ENCODE assay signal across 9 mouse cellular contexts in genomic region chr10:95898471-95899154, GRCm38 (mm10). TPM values are rescaled to one million over a fixed set of nuclear protein-coding genes. Genes with fewer than 3 reads are reported as not detected.
DNase-seq lines count a peak whose midpoint lies in the region; ATAC-seq and TF ChIP-seq lines count a peak whose summit lies in the region.
"Had no signal": no experiment of that assay in that cellular context is flagged by ENCODE, and none has a peak within 500 bp of the region (broad histone marks: within the 10 kb centered on the region; RNA-seq: fewer than 3 reads in every experiment).

No protein-coding gene starts in this region.

- H3K4me2 ChIP-seq in liver, embryonic 14.5 days (ENCODE audit: low read depth) = no peak overlapping the region
- H3K4me2 ChIP-seq: hindbrain, embryonic 15.5 days had no signal

- TF ChIP-seq CTCF in left cerebral cortex, adult 2 months (IDR thresholded peaks at IDR 0.05) = peak; percentile 79
- TF ChIP-seq CTCF in liver, embryonic 14.5 days (IDR thresholded peaks at IDR 0.05; ENCODE audit: low read depth) = peak; percentile 82

- peak; percentile 28 for ATAC-seq in activated CD4-positive, CD25-positive, alpha-beta regulatory T cell, adult 4 months
- peak; percentile 36 to 47; a peak in 2 of 4 replicates for ATAC-seq in hematopoietic stem cell, adult 5-6 weeks (replicated peaks in 1 of 2; ENCODE audit: insufficient read depth in 1 of 2, low FRiP score in 2 of 2, low TSS enrichment in 1 of 2, low read depth in 1 of 2, poor library complexity in 2 of 2, severe bottlenecking in 2 of 2)
- no peak for ATAC-seq in liver, embryonic 14.5 days (ENCODE audit: insufficient read depth)

- peak; percentile 12 for DNase-seq in adrenal gland, adult 8-10 months
- DNase-seq in adrenal gland, adult 18-20 months (ENCODE audit: low spot score in 2 of 2) = no peak
- peak in 1 of 2 experiments; percentile 29 for DNase-seq in left cerebral cortex, adult 2 months (ENCODE audit: extremely low spot score in 1 of 2, low spot score in 2 of 2)
- DNase-seq in left cerebral cortex, postnatal 36 days (ENCODE audit: low spot score in 2 of 2) = no peak
- DNase-seq in liver, embryonic 14.5 days (ENCODE audit: low read depth in 3 of 3, low spot score in 3 of 3) = peak in 1 of 3 experiments; percentile 16
- peak; percentile 51 for DNase-seq in thymus, postnatal 0 days (ENCODE audit: low spot score)

- H3K27me3 ChIP-seq in liver, embryonic 14.5 days (ENCODE audit: control insufficient read depth, insufficient read depth, low read length) = no peaks in the 10 kb centered on the region
- H3K27me3 ChIP-seq: hindbrain, embryonic 15.5 days had no signal

- no peaks in the 10 kb centered on the region for H3K9me3 ChIP-seq in liver, embryonic 14.5 days (ENCODE audit: control insufficient read depth, low read length)
- H3K9me3 ChIP-seq: hindbrain, embryonic 15.5 days had no signal

- intact Hi-C loops in left cerebral cortex, adult 2 months (cut with DNase I) = loop anchor here (1.0 kb wide), 1 partner anchor 136 kb away; no protein-coding TSS in a partner anchor
- intact Hi-C loops in left cerebral cortex, postnatal 36 days (cut with DNase I) = loop anchor here (2.0 kb wide), 1 partner anchor 134 kb away; no protein-coding TSS in a partner anchor

- H3K27ac ChIP-seq in left cerebral cortex, adult 2 months = no peak overlapping the region
- H3K27ac ChIP-seq in liver, embryonic 14.5 days = no peak overlapping the region
- H3K27ac ChIP-seq: hindbrain, embryonic 15.5 days had no signal

- no peaks in the 10 kb centered on the region for H3K4me1 ChIP-seq in liver, embryonic 14.5 days (replicated peaks; ENCODE audit: control insufficient read depth in 2 of 2, insufficient read depth in 2 of 2, low read length in 1 of 2)

- TF ChIP-seq EP300 in liver, embryonic 14.5 days (IDR thresholded peaks at IDR 0.05; ENCODE audit: low read depth) = no peak

- 43% methylated on average over 5 of the region's 5 CpGs for WGBS in liver, embryonic 14.5 days (ENCODE audit: insufficient replicate concordance)

- H3K36me3 ChIP-seq in liver, embryonic 14.5 days (replicated peaks; ENCODE audit: control insufficient read depth, insufficient read depth, low read depth) = no peaks in the 10 kb centered on the region
- H3K36me3 ChIP-seq: hindbrain, embryonic 15.5 days had no signal

- no peak overlapping the region for H3K9ac ChIP-seq in liver, embryonic 14.5 days (replicated peaks)
- H3K9ac ChIP-seq: hindbrain, embryonic 15.5 days had no signal

- no peak overlapping the region for H3K4me3 ChIP-seq in left cerebral cortex, adult 2 months
- no peak overlapping the region for H3K4me3 ChIP-seq in liver, embryonic 14.5 days (ENCODE audit: insufficient read depth in 1 of 2, low read depth in 2 of 2, low read length in 2 of 2)
- H3K4me3 ChIP-seq: hindbrain, embryonic 15.5 days had no signal

RNA-seq across cellular contexts. Expression of gene Eea1, which starts 41.8 kb away (rescaled TPM):
- 10 to 100 TPM; 26.1 to 47.8 (median 33.7) TPM for total RNA-seq in adrenal gland, adult 8-10 months (2022)
- total RNA-seq in adrenal gland, adult 18-20 months (2021) = 10 to 100 TPM; 20.5 to 47.4 TPM
- total RNA-seq in left cerebral cortex, adult 2 months (2021) = 10 to 100 TPM; 34.3 to 34.4 TPM
- total RNA-seq in left cerebral cortex, postnatal 36 days (2021) = 10 to 100 TPM; 31.7 to 34.0 TPM
- 10 to 100 TPM; 23.2 to 26.6 TPM for polyA plus RNA-seq in activated CD4-positive, CD25-positive, alpha-beta regulatory T cell, adult 4 months (2017; shearing (Covaris generic))
- 37.8 and 38.5 TPM in 2 replicates for total RNA-seq in hematopoietic stem cell, adult 5-6 weeks (2017)
- 2.4 and 4.2 TPM in 2 replicates for polyA plus RNA-seq in liver, embryonic 14.5 days (2012; rRNA removed)
- 8.9 and 9.0 TPM in 2 replicates for polyA plus RNA-seq in liver, embryonic 14.5 days (2014; fragmentation: Nextera tagmentation; extraction: Ambion mirVana)
- polyA plus RNA-seq in thymus, postnatal 0 days (2015; fragmentation: Nextera tagmentation; extraction: Ambion mirVana) = 6.2 and 8.0 TPM in 2 replicates

RNA-seq across cellular contexts. Expression of gene Gm33543, which starts 55.9 kb away (rescaled TPM):
- not detected for total RNA-seq in adrenal gland, adult 8-10 months (2022)
- not detected for total RNA-seq in adrenal gland, adult 18-20 months (2021)
- total RNA-seq in left cerebral cortex, adult 2 months (2021) = not detected
- total RNA-seq in left cerebral cortex, postnatal 36 days (2021) = under 1 TPM in 1 of 2 experiments, not detected in 1; 0.36 TPM
- polyA plus RNA-seq in activated CD4-positive, CD25-positive, alpha-beta regulatory T cell, adult 4 months (2017; shearing (Covaris generic)) = not detected
- total RNA-seq in hematopoietic stem cell, adult 5-6 weeks (2017) = not detected in 2 replicates
- 0.04 TPM in 1 of 2 replicates, not detected in the other for polyA plus RNA-seq in liver, embryonic 14.5 days (2012; rRNA removed)
- polyA plus RNA-seq in liver, embryonic 14.5 days (2014; fragmentation: Nextera tagmentation; extraction: Ambion mirVana) = not detected in 2 replicates
- polyA plus RNA-seq in thymus, postnatal 0 days (2015; fragmentation: Nextera tagmentation; extraction: Ambion mirVana) = not detected in 2 replicates
- polyA plus RNA-seq: hindbrain, embryonic 15.5 days had no signal

Comparison
In these comparisons a context has a peak if more than half of its experiments do, and no peak if none do; other contexts are left out.
1. DNase-seq: peak in adrenal gland, adult 8-10 months (single experiment) and thymus, postnatal 0 days (single experiment); none in adrenal gland, adult 18-20 months (0 of 2) and left cerebral cortex, postnatal 36 days (0 of 2).